Mouse (Mus musculus) frontal cortex, adult (tissue): Measurements from ENCODE around the gene Sdc4.

Experiments used
- ATAC-seq: cut with Nextera tagmentation; 2 replicates; pipeline ENCODE4 v1.9.2; 2017; ENCODE audit warnings: mild to moderate bottlenecking, moderate library complexity, mixed read lengths; ENCODE audit not compliant: low TSS enrichment

Gene Sdc4

GRCm38 (mm10) chr2:164431676-164432465, 11.8 kb downstream of the Sdc4 start:
- no peak for ATAC-seq

GRCm38 (mm10) chr2:164430697-164431096, 13.0 kb downstream of the Sdc4 start:
- ATAC-seq = no peak

GRCm38 (mm10) chr2:164429881-164430615, 13.6 kb downstream of the Sdc4 start:
- no peak for ATAC-seq

- no peak for ATAC-seq
Observed at GRCm38 (mm10) chr2:164428451-164428850, 15.2 kb downstream of the Sdc4 start.

- ATAC-seq = no peak
Observed at GRCm38 (mm10) chr2:164426952-164427351, 16.7 kb downstream of the Sdc4 start.

DNA sequence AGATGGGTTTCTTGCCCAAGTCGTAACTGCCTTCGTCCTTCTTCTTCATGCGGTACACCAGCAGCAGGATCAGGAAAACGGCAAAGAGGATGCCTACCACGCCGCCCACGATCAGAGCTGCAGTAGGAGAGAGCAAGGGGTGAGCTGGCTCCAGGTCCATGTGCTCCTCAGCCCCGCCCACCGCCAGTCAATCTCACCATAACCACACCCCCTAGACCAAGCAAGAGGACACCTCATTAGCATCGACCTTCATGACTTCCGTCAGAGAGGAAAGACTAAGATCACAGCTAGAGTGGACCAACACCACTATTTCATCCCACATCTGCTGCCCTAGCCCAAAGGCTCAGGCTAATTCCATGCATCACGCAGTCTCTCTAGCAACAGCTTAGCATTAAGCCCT, 17.6 kb downstream of the Sdc4 start:
- ATAC-seq = no peak

- ATAC-seq = peak; percentile 41; the same call in 1 of the 2 replicates
Observed at GRCm38 (mm10) chr2:164425401-164425800, 18.3 kb downstream of the Sdc4 start.

DNA sequence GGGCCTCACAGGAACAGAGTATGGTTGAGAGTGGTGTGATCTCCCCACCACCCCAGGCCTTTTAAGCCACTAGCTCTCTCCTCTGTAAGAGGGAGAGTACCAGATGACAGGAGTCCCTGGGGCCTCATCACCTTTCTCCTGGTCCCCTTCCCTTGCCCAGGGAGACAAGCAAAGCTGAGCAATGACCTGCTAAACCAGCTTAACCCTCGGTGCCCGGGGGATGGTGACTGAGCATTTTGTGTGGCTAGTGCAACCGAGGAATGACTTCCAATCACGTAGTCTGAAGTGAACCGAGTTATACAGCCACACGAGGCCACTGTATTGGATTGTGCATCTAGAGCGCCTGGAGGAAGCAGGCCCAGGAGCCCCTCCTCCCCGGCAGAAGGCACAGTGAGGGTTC, 19.3 kb downstream of the Sdc4 start:
- ATAC-seq = no peak

- peak; percentile 20; the same call in 1 of the 2 replicates for ATAC-seq
Observed at GRCm38 (mm10) chr2:164423464-164423863, 20.2 kb downstream of the Sdc4 start.

DNA sequence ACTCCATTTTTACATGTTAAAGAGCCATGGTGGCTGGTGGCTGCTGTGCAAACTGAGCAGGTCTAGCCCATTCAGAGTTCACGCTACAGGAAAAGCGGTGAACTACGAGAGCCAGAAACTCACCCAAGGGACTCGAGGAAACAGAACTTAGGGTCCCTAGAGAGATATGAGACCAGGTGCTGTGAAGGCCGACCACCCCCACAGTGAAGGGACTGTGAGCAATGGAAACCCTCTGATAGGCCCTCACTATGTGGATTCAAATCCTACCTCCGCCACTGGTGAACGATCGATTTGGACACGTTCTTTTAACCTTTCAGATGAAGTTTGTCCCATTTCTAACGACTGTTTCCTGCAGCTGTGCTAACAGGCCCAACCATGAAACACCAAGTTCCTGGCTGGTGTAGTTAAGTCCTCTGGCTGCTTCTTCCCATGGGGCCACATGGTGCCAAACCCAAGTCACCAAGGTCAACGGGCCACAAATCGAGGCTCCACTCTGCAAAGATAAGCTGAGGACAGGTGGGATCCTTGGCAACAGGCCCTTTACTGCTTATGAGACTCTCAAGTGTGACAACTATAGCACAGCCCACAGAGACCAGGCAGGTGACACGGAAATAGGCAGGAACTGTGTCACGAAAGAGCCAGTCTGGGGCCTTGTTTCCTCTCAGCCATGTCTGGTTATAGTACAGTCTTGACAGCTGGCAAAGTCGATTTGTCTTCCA, 20.9 kb downstream of the Sdc4 start:
- no peak for ATAC-seq

DNA sequence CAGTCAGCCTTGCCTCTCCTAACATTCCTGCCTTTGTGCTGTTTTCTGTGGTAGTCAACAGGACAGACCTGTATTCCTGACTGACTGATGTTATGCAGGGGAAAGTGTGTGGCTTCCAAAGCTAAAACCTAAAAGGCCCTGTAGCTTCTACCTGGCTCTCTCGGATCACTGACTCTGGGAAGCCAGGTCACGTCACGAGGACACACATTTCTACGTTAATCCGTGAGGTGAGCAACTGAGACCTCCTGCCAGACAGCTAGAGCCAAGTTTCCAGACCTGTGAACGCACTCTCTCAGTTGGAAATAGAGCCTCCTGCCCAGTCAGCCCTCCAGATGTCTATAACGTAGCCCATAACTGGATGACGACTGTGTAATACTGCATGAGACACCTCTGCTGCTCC, 21.7 kb downstream of the Sdc4 start:
- no peak for ATAC-seq

GRCm38 (mm10) chr2:164421306-164421705, 22.4 kb downstream of the Sdc4 start:
- ATAC-seq = no peak

GRCm38 (mm10) chr2:164419489-164419888, 24.2 kb downstream of the Sdc4 start:
- no peak for ATAC-seq

DNA sequence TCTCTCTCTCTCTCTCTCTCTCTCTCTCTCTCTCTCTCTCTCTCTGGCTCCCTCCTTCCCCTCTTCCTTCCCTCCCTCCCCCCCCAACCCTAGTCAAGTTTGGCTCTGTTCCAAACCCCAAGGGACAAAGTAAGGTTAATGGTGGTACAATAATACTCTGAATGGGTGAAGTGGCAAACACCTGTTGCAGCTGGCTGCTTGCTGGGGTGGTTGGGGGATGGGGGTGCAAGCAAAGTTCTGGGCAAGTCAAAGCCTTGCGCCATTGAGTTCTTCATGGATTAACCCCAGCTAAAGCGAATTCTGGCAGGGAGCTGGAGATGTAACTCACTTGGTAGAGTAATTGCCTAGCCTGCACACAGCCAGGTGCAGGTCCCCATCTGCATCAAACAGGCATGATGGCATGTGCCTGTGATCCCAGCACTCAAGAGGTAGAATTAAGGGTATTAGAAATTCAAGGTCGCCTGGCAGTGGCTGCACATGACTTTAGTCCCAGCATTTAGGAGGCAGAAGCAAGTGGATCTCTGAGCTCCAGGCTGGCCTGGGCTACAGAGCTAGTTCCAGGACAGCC, 25.3 kb downstream of the Sdc4 start:
- ATAC-seq = no peak

- no peak for ATAC-seq
Observed at GRCm38 (mm10) chr2:164417198-164417597, 26.5 kb downstream of the Sdc4 start.

GRCm38 (mm10) chr2:164414581-164414980, 29.1 kb downstream of the Sdc4 start:
- no peak for ATAC-seq

- ATAC-seq = no peak
Observed at GRCm38 (mm10) chr2:164414167-164414566, 29.5 kb downstream of the Sdc4 start.

DNA sequence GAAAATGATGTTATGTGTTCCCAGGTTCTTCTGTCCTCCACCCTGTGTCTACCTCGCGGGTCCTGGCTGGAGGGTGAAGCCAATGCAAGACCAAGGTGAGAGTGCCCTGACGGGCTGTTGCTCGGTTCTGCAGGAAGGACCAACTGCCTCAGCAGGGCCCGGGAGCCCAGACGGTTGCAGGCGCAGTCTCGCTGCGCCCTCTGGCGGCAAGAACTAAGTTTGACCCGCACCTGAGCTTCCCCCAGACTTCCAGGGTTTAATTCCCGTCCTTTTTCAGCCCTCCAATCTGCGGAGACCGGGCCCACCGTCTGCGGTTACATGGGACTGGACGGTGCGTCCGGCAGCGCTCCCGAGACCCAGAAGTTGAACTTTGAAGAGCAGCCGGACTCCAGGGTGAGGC, 36.0 kb downstream of the Sdc4 start:
- peak; percentile 80; the same call in 1 of the 2 replicates for ATAC-seq

DNA sequence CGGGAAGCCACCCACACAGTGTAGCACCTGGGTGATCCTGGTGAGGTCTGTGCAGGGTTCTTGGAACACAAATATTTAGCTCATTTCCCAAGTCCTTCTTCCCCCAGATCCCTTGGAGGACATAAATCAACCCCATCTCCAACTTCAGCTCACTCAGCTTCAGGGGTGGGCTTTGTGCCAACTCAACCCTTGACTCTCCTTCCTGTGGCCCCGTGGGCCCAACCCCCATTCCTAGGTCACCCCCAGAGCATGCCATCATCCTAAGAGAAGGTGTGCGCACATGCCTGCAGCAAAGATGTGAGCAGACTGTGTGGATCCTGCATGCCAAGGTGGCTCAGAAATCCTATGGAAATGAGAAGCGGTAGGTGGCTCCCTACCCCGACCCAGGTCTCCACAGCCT, 38.2 kb downstream of the Sdc4 start:
- no peak for ATAC-seq

DNA sequence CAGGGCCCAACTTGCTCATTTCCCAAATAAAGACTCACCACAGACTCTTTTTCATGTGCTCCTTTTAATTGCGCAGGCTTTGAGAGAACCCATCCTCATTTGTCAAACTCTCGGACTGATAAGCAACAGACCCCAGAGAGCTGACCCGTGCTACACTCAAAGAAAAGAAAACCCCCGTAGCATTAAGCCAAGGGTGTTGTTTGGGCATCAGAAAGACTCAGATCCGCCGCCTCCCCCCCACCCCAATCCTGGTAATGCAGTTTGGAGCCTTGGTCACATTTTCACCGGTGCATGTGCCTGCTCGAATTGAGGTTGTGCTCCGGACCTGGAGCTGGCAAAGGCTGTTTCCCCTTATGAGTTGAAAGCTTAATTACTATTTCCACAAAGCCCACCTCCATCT, 38.6 kb downstream of the Sdc4 start, which contains the start of gene Matn4:
Gene Matn4, minus strand, starts transcription at position 101 of the 400 bp plus-strand sequence.
- ATAC-seq = no peak

GRCm38 (mm10) chr2:164404082-164404990, 39.4 kb downstream of the Sdc4 start:
- ATAC-seq = 0 out of 2 replicates have a peak, but pooled peaks have one; percentile 24
